Mouse (Mus musculus) hindbrain, embryonic 14.5 days (tissue): ENCODE data around the gene Fcho1. TPM values are rescaled to one million over a fixed set of nuclear protein-coding genes. Genes with fewer than 3 reads are reported as not detected.
A peak's percentile ranks its signal among the peaks of the same experiment; 100 is the strongest.
"Not testable (repeated sequence)": the region's sequence is repeated elsewhere in the genome, so short reads cannot be mapped to it uniquely, and the experiment has no call there.

Experiments used
- ATAC-seq: fragments of 200-750 bp; cut with Nextera tagmentation; 2 replicates; pipeline ENCODE4 v1.8.0; 2017; ENCODE audit warnings: moderate number of reproducible peaks, mild to moderate bottlenecking, moderate TSS enrichment, moderate library complexity; ENCODE audit not compliant: low FRiP score
- DNase-seq: peaks from one replicate; pipeline ENCODE4 v3.0.0-alpha.2; 2015; ENCODE audit warnings: low spot score
- H3K27ac ChIP-seq: fragments of 300-500 bp; sonication (generic); 2 replicates; pipeline ENCODE4 v1.5.1; 2014; ENCODE audit warnings: mild to moderate bottlenecking, moderate library complexity
- H3K27me3 ChIP-seq: fragments of 300-500 bp; sonication (generic); 2 replicates; pipeline ENCODE4 v1.6.1; 2014; ENCODE audit warnings: mild to moderate bottlenecking, low read length, mixed read lengths; ENCODE audit not compliant: control insufficient read depth, insufficient read depth
- H3K36me3 ChIP-seq: fragments of 300-500 bp; sonication (generic); replicated peaks from 2 replicates; pipeline ENCODE4 v1.6.1; 2014; ENCODE audit not compliant: control insufficient read depth, insufficient read depth
- H3K4me1 ChIP-seq: fragments of 300-500 bp; sonication (generic); replicated peaks from 2 replicates; pipeline ENCODE4 v1.6.1; 2014; ENCODE audit warnings: antibody characterized with exemption, low read length, mixed read lengths; ENCODE audit not compliant: control insufficient read depth, insufficient read depth
- H3K4me2 ChIP-seq: fragments of 300-500 bp; sonication (generic); replicated peaks from 2 replicates; pipeline ENCODE4 v1.6.1; 2014; ENCODE audit warnings: mild to moderate bottlenecking, moderate library complexity
- H3K4me3 ChIP-seq: fragments of 300-500 bp; sonication (generic); replicated peaks from 2 replicates; pipeline ENCODE4 v1.5.1; 2014; ENCODE audit warnings: mild to moderate bottlenecking, low read length
- H3K9ac ChIP-seq: fragments of 300-500 bp; sonication (generic); 2 replicates; pipeline ENCODE4 v1.6.1; 2014
- H3K9me3 ChIP-seq: fragments of 300-500 bp; sonication (generic); 2 replicates; pipeline ENCODE4 v1.6.1; 2016; ENCODE audit warnings: low read length; ENCODE audit not compliant: control insufficient read depth
- WGBS: fragments of 180-500 bp; shearing (Covaris S2); extraction: QIAGEN DNeasy Blood & Tissue Kit; methylation state at CpG from one replicate; pipeline ENCODE4 v1.1.7; 2014; 5-methylcytosine and 5-hydroxymethylcytosine counted together
- polyA plus RNA-seq: library from polyadenylated mRNA; unstranded; fragments of >200 nt; fragmentation: Nextera tagmentation; extraction: Ambion mirVana; gene quantifications from 2 replicates; pipeline ENCODE4 v1.2.1, GENCODE M21; 2014

Fcho1 gene
- polyA plus RNA-seq: 57.3 and 61.0 TPM in 2 replicates

GRCm38 (mm10) chr8:71725122-71725924 is at the start of gene Fcho1:
TSS of gene Fcho1 (minus strand) at chr8:71725716.
- ATAC-seq: peak; percentile 86
- peak within 1 kb of the TSS; percentile 85 for H3K4me3 ChIP-seq
- H3K9me3 ChIP-seq: no peaks in the 10 kb centered on the region
- H3K9ac ChIP-seq: peak within 1 kb of the TSS; percentile 96
- peak within 1 kb of the TSS; percentile 64 for H3K27ac ChIP-seq
- H3K4me1 ChIP-seq: peaks cover 48% of the 10 kb centered on the region
- H3K36me3 ChIP-seq: no peaks in the 10 kb centered on the region
- H3K4me2 ChIP-seq: peak within 1 kb of the TSS; percentile 78
- DNase-seq: peak; percentile 91
- H3K27me3 ChIP-seq: no peaks in the 10 kb centered on the region
- WGBS: under 1% methylated on average over 51 of the region's 54 CpGs

DNA sequence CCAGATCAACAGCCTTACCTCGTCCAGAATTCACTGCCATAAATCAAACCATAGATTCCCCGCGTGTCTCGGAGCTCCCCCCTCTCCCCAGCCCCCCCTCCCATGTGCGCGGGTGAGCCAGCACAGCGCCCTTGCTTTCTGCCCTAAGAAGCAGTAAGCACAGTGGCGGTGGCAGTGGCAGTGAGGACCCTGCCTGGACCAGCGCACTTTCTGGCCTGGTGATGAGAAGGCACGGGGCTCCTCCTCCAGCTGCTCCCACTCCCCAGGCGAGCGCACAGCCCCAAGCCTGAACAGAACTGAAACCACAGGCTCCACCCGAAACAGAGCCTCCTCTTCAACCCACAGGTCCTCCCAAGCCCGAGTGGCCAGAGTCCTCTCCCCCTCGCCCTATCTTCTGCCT is 45.8 kb upstream of the Fcho1 start:
- DNase-seq (no peak), ATAC-seq (no peak)
- 92% methylated on average over 15 of the region's 15 CpGs for WGBS
- Histone ChIP-seq H3K27me3 (no peaks in the 10 kb centered on the region), H3K9me3 (peaks cover 6% of the 10 kb centered on the region; the same call in 1 of the 2 replicates), H3K4me1 (no peaks in the 10 kb centered on the region), H3K36me3 (no peaks in the 10 kb centered on the region), H3K4me3 (no peak overlapping the region), H3K27ac (no peak overlapping the region), H3K9ac (no peak overlapping the region), H3K4me2 (no peak overlapping the region)

GRCm38 (mm10) chr8:71758816-71759215 is 33.3 kb upstream of the Fcho1 start:
- H3K27ac ChIP-seq: no peak overlapping the region
- H3K4me3 ChIP-seq: no peak overlapping the region
- 36% methylated on average over 3 of the region's 3 CpGs for WGBS
- no peak overlapping the region for H3K9ac ChIP-seq
- no peak for ATAC-seq
- no peak overlapping the region for H3K4me2 ChIP-seq
- no peaks in the 10 kb centered on the region for H3K36me3 ChIP-seq
- no peaks in the 10 kb centered on the region for H3K4me1 ChIP-seq
- no peaks in the 10 kb centered on the region for H3K27me3 ChIP-seq
- no peaks in the 10 kb centered on the region for H3K9me3 ChIP-seq
- no peak for DNase-seq

GRCm38 (mm10) chr8:71752881-71753552 is 27.5 kb upstream of the Fcho1 start:
- H3K4me3 ChIP-seq, H3K4me1 ChIP-seq: not testable (repeated sequence)

DNA sequence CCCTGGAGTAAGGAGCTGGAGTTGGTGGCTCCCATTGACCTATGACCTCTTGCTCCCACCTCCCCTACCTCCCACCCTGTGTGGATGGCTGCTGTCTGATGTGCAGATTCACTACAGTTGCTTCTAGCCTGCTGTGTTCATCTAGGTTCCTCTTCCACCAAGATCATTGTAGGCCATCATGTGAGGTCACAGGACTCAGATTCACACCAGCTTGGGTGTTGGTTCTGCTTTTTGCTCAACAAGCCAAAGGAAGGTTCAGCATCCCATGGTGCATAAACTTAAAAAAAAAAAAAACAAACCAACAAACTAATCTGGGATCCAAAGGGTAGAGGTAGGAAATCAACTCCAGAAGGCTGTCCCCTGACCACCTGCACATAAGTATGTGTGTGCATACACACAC is 26.7 kb upstream of the Fcho1 start:
- not testable (repeated sequence) for ATAC-seq

More at GRCm38 (mm10) chr8:71752881-71753552, 27.5 kb upstream of the Fcho1 start:
- WGBS: 83% methylated on average over 7 of the region's 7 CpGs
- not testable (repeated sequence) for ATAC-seq, H3K4me2 ChIP-seq, H3K36me3 ChIP-seq, H3K27me3 ChIP-seq, H3K9ac ChIP-seq, H3K27ac ChIP-seq, DNase-seq, H3K9me3 ChIP-seq

GRCm38 (mm10) chr8:71751337-71751886 is 25.9 kb upstream of the Fcho1 start:
- not testable (repeated sequence) for H3K4me2 ChIP-seq, H3K9me3 ChIP-seq, H3K4me3 ChIP-seq, H3K27me3 ChIP-seq, H3K36me3 ChIP-seq, H3K27ac ChIP-seq, H3K4me1 ChIP-seq, H3K9ac ChIP-seq
- DNase-seq: peak; percentile 70
- 57% methylated on average over 2 of the region's 2 CpGs for WGBS
- peak; percentile 64; the same call in 1 of the 2 replicates for ATAC-seq

More for the DNA sequence above, 26.7 kb upstream of the Fcho1 start:
- not testable (repeated sequence) for H3K9me3 ChIP-seq, H3K27me3 ChIP-seq, H3K4me2 ChIP-seq, DNase-seq, H3K4me1 ChIP-seq, H3K27ac ChIP-seq, H3K4me3 ChIP-seq, H3K36me3 ChIP-seq, H3K9ac ChIP-seq

GRCm38 (mm10) chr8:71749321-71750075 is 24.0 kb upstream of the Fcho1 start:
- not testable (repeated sequence) for H3K4me1 ChIP-seq, ATAC-seq
- 82% methylated on average over 6 of the region's 6 CpGs for WGBS

GRCm38 (mm10) chr8:71747082-71747481 is 21.6 kb upstream of the Fcho1 start:
- H3K27me3 ChIP-seq, H3K4me1 ChIP-seq, H3K9ac ChIP-seq, H3K4me2 ChIP-seq, H3K9me3 ChIP-seq, ATAC-seq, H3K27ac ChIP-seq, H3K4me3 ChIP-seq, DNase-seq, H3K36me3 ChIP-seq: not testable (repeated sequence)

More at GRCm38 (mm10) chr8:71749321-71750075, 24.0 kb upstream of the Fcho1 start:
- H3K4me2 ChIP-seq, DNase-seq, H3K36me3 ChIP-seq, H3K9ac ChIP-seq, H3K27ac ChIP-seq, H3K27me3 ChIP-seq, H3K4me3 ChIP-seq, H3K9me3 ChIP-seq: not testable (repeated sequence)

DNA sequence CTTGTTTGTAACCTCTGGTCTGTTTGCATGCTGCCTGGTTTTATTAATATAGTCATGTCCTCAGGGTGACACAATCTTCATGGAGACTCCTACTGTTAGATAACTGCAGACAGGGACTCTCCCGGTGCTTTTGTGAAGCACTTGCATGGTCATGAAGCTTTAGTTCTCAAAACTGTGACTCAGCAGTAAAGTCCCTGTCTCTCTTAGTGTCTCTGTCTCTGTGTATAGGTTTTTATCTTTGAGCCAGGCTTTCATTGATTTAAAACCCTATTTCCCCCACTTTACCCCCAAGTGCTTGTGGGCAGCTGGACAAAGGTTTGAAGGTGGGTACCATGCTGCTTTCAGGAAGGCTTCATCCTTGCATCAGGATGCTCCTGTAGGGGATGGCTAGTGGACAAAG is 19.8 kb upstream of the Fcho1 start:
- ATAC-seq (no peak), DNase-seq (no peak)
- Histone ChIP-seq H3K27me3 (no peaks in the 10 kb centered on the region), H3K4me3 (no peak overlapping the region), H3K9ac (no peak overlapping the region), H3K4me1 (no peaks in the 10 kb centered on the region), H3K4me2 (no peak overlapping the region), H3K27ac (no peak overlapping the region), H3K9me3 (0 out of 2 replicates have a peak, but pooled peaks cover 2% of the 10 kb centered on the region), H3K36me3 (no peaks in the 10 kb centered on the region)
- WGBS: 93% methylated on average over 1 of the region's 1 CpGs
